Mouse (Mus musculus) spleen, adult 2 months (tissue): ENCODE data around the gene Rcsd1.

Experiments used
- CTCF ChIP-seq: fragments of 200-500 bp; IDR thresholded peaks from 2 replicates; pipeline ENCODE4 v1.5.1; 2011; ENCODE audit warnings: mild to moderate bottlenecking, inconsistent platforms; ENCODE audit not compliant: insufficient read depth, insufficient read length, insufficient replicate concordance; ENCODE audit errors: extremely low read depth
- POLR2A ChIP-seq: fragments of 200-500 bp; IDR thresholded peaks from 2 replicates; pipeline ENCODE4 v1.6.1; 2011; ENCODE audit warnings: low read depth, low read length, inconsistent platforms

GRCm38 (mm10) chr1:165717711-165718542 is 8.4 kb upstream of the Rcsd1 start:
- TF ChIP-seq POLR2A: no peak; the same call in 1 of the 2 replicates
- TF ChIP-seq CTCF: no peak
